Mouse (Mus musculus) small intestine, adult 2 months (tissue): ENCODE data around the gene Itgb5. TPM values are rescaled to one million over a fixed set of nuclear protein-coding genes. Genes with fewer than 3 reads are reported as not detected.

Experiments
- H3K27ac ChIP-seq: fragments of 200-500 bp; 2 replicates; pipeline ENCODE4 v1.5.1; 2012; ENCODE audit warnings: low read depth, low read length, control low read depth, inconsistent platforms; ENCODE audit not compliant: insufficient read depth
- H3K27me3 ChIP-seq: fragments of 200-500 bp; 2 replicates; pipeline ENCODE4 v1.6.1; 2012; ENCODE audit warnings: mild to moderate bottlenecking, moderate library complexity, low read length, inconsistent platforms; ENCODE audit not compliant: control insufficient read depth, insufficient read depth
- H3K36me3 ChIP-seq: fragments of 200-500 bp; 2 replicates; pipeline ENCODE4 v1.6.1; 2012; ENCODE audit warnings: mild to moderate bottlenecking, low read length, control low read depth, inconsistent platforms; ENCODE audit not compliant: control insufficient read depth, insufficient read depth
- H3K4me1 ChIP-seq: fragments of 200-500 bp; 2 replicates; pipeline ENCODE4 v1.6.1; 2012; ENCODE audit warnings: low read length, inconsistent platforms, mixed read lengths; ENCODE audit not compliant: control insufficient read depth, insufficient read depth, insufficient read length
- H3K4me3 ChIP-seq: fragments of 200-500 bp; 2 replicates; pipeline ENCODE4 v1.5.1; 2012; ENCODE audit warnings: low read depth, mild to moderate bottlenecking, control low read depth, inconsistent platforms, low read length, moderate library complexity
- CTCF ChIP-seq: fragments of 200-500 bp; IDR thresholded peaks from 2 replicates; pipeline ENCODE4 v1.5.1; 2012; ENCODE audit warnings: low read depth, mild to moderate bottlenecking, control low read depth, inconsistent platforms, low read length, moderate library complexity, mixed read lengths; ENCODE audit not compliant: insufficient replicate concordance, insufficient read length; ENCODE audit errors: extremely low read depth
- POLR2A ChIP-seq: fragments of 200-500 bp; IDR thresholded peaks from 2 replicates; pipeline ENCODE4 v1.6.1; 2012; ENCODE audit warnings: low read depth, mild to moderate bottlenecking, control low read depth, inconsistent platforms, low read length, moderate library complexity
- WGBS: fragments of 180-500 bp; shearing (Covaris S2); methylation state at CpG from one replicate; pipeline ENCODE4 v1.1.7; 2018; 5-methylcytosine and 5-hydroxymethylcytosine counted together
- polyA plus RNA-seq: library from polyadenylated mRNA; depleted of rRNA; stranded (reverse); fragments of >200 nt; gene quantifications from 2 replicates; pipeline ENCODE4 v1.2.3, GENCODE M21; 2012

The Itgb5 gene
- polyA plus RNA-seq, 1 experiment: 80.3 TPM

GRCm38 (mm10) chr16:33944772-33945171 lies 115.3 kb downstream of the Itgb5 start:
- Histone ChIP-seq H3K27ac (no peak overlapping the region), H3K4me3 (no peak overlapping the region), H3K27me3 (no peaks in the 10 kb centered on the region), H3K36me3 (peaks cover 5% of the 10 kb centered on the region; the same call in 1 of the 2 replicates), H3K4me1 (no peaks in the 10 kb centered on the region)
- TF ChIP-seq POLR2A (no peak), CTCF (no peak)
- WGBS: 71% methylated on average over 6 of the region's 6 CpGs

- H3K27me3 ChIP-seq: no peaks in the 10 kb centered on the region
- H3K4me3 ChIP-seq: no peak overlapping the region
- WGBS: 63% methylated on average over 7 of the region's 7 CpGs
- peaks cover 5% of the 10 kb centered on the region; the same call in 1 of the 2 replicates for H3K36me3 ChIP-seq
- no peaks in the 10 kb centered on the region for H3K4me1 ChIP-seq
- TF ChIP-seq POLR2A (no peak), CTCF (no peak)
- no peak overlapping the region for H3K27ac ChIP-seq
These were observed 116.6 kb downstream of the Itgb5 start for GRCm38 (mm10) chr16:33946021-33946420.

GRCm38 (mm10) chr16:33947664-33948571 lies 118.5 kb downstream of the Itgb5 start:
- no peak overlapping the region for H3K27ac ChIP-seq
- TF ChIP-seq CTCF (no peak), POLR2A (no peak)
- WGBS: 49% methylated on average over 17 of the region's 17 CpGs

GRCm38 (mm10) chr16:33950386-33950785 lies 120.9 kb downstream of the Itgb5 start:
- Histone ChIP-seq H3K36me3 (peaks cover 11% of the 10 kb centered on the region), H3K27me3 (no peaks in the 10 kb centered on the region), H3K4me3 (no peak overlapping the region), H3K4me1 (no peaks in the 10 kb centered on the region), H3K27ac (no peak overlapping the region)
- WGBS: 72% methylated on average over 6 of the region's 6 CpGs
- no peak for TF ChIP-seq CTCF
- no peak for TF ChIP-seq POLR2A

More at GRCm38 (mm10) chr16:33947664-33948571, 118.5 kb downstream of the Itgb5 start:
- H3K27me3 ChIP-seq: no peaks in the 10 kb centered on the region
- H3K4me1 ChIP-seq: no peaks in the 10 kb centered on the region
- H3K36me3 ChIP-seq: peaks cover 5% of the 10 kb centered on the region; the same call in 1 of the 2 replicates
- H3K4me3 ChIP-seq: no peak overlapping the region

- H3K36me3 ChIP-seq: peaks cover 16% of the 10 kb centered on the region
- WGBS: 7% methylated on average over 4 of the region's 4 CpGs
These were observed 121.4 kb downstream of the Itgb5 start for GRCm38 (mm10) chr16:33950830-33951229.

GRCm38 (mm10) chr16:33953008-33953407 lies 123.5 kb downstream of the Itgb5 start:
- H3K4me1 ChIP-seq: no peaks in the 10 kb centered on the region
- no peak overlapping the region for H3K27ac ChIP-seq
- H3K27me3 ChIP-seq: no peaks in the 10 kb centered on the region
- peaks cover 25% of the 10 kb centered on the region for H3K36me3 ChIP-seq
- no peak overlapping the region for H3K4me3 ChIP-seq
- TF ChIP-seq POLR2A (no peak), CTCF (no peak)
- WGBS: 82% methylated on average over 4 of the region's 4 CpGs

More at GRCm38 (mm10) chr16:33950830-33951229, 121.4 kb downstream of the Itgb5 start:
- H3K4me3 ChIP-seq: no peak overlapping the region
- H3K27ac ChIP-seq: no peak overlapping the region
- no peaks in the 10 kb centered on the region for H3K27me3 ChIP-seq
- no peaks in the 10 kb centered on the region for H3K4me1 ChIP-seq
- TF ChIP-seq POLR2A: no peak
- TF ChIP-seq CTCF: peak; percentile 74; the same call in 1 of the 2 replicates

GRCm38 (mm10) chr16:33954793-33955192 lies 125.3 kb downstream of the Itgb5 start:
- H3K27ac ChIP-seq: no peak overlapping the region
- WGBS: 85% methylated on average over 1 of the region's 1 CpGs
- no peaks in the 10 kb centered on the region for H3K4me1 ChIP-seq
- no peaks in the 10 kb centered on the region for H3K27me3 ChIP-seq
- no peak for TF ChIP-seq CTCF
- no peak for TF ChIP-seq POLR2A
- H3K4me3 ChIP-seq: no peak overlapping the region
- peaks cover 24% of the 10 kb centered on the region for H3K36me3 ChIP-seq

- TF ChIP-seq POLR2A: no peak
- H3K27ac ChIP-seq: no peak overlapping the region
These were observed 134.0 kb downstream of the Itgb5 start for GRCm38 (mm10) chr16:33963509-33963908.

More at GRCm38 (mm10) chr16:33963509-33963908, 134.0 kb downstream of the Itgb5 start:
- Histone ChIP-seq H3K4me1 (peaks cover 4% of the 10 kb centered on the region; the same call in 1 of the 2 replicates), H3K4me3 (no peak overlapping the region), H3K36me3 (peaks cover 22% of the 10 kb centered on the region), H3K27me3 (no peaks in the 10 kb centered on the region)
- WGBS: 30% methylated on average over 6 of the region's 6 CpGs
